8 mouse cellular contexts compared by ENCODE assay signal in genomic region chr1:118320696-118321095, GRCm38 (mm10). TPM values are rescaled to one million over a fixed set of nuclear protein-coding genes. Genes with fewer than 3 reads are reported as not detected.
DNase-seq lines count a peak whose midpoint lies in the region; TF ChIP-seq lines count a peak whose summit lies in the region.

No protein-coding gene starts in this region.

- H3K27ac ChIP-seq in gastrocnemius, adult 2 months = no peak overlapping the region
- no peak overlapping the region for H3K27ac ChIP-seq in testis, adult 2 months (ENCODE audit: control insufficient read depth, insufficient read depth, low read depth, low read length)
- no peak overlapping the region for H3K27ac ChIP-seq in cortical plate, adult 2 months (ENCODE audit: insufficient read depth, low read length)

- no peaks in the 10 kb centered on the region for H3K36me3 ChIP-seq in testis, adult 2 months (ENCODE audit: control insufficient read depth, insufficient read depth, low read length)

- H3K27me3 ChIP-seq in testis, adult 2 months (ENCODE audit: control insufficient read depth, insufficient read depth, low read length) = no peaks in the 10 kb centered on the region

- peaks cover 8% of the 10 kb centered on the region for H3K4me1 ChIP-seq in testis, adult 2 months (ENCODE audit: control insufficient read depth, insufficient read depth, low read length)
- peaks cover 5% of the 10 kb centered on the region for H3K4me1 ChIP-seq in cortical plate, adult 2 months (ENCODE audit: control insufficient read depth, insufficient read depth, low read length)

- no peak for TF ChIP-seq POLR2A in testis, adult 2 months (IDR thresholded peaks at IDR 0.05; ENCODE audit: control insufficient read depth, low read depth, low read length)
- TF ChIP-seq POLR2A in cortical plate, adult 2 months (IDR thresholded peaks at IDR 0.05; ENCODE audit: extremely low read depth, insufficient read depth, low read length) = no peak

- no peak for DNase-seq in gastrocnemius, adult 2 months
- DNase-seq in gastrocnemius, adult 8-10 months (ENCODE audit: low spot score in 2 of 2) = no peak
- no peak for DNase-seq in testis, postnatal 14 days (ENCODE audit: low spot score)
- peak; percentile 39 to 61 for DNase-seq in lung, postnatal 4 days
- DNase-seq in Muller cell, postnatal 12 days (ENCODE audit: inconsistent ontology term) = no peak
- no peak for DNase-seq in left cerebral cortex, adult 11 months (ENCODE audit: low spot score)

- H3K4me3 ChIP-seq in gastrocnemius, adult 2 months = no peak overlapping the region
- H3K4me3 ChIP-seq in testis, adult 2 months (ENCODE audit: control insufficient read depth, low read depth, low read length) = peak overlapping the region; percentile 96; the same call in 1 of the 2 replicates
- H3K4me3 ChIP-seq in cortical plate, adult 2 months (ENCODE audit: insufficient read depth, low read length) = no peak overlapping the region

- TF ChIP-seq CTCF in gastrocnemius, adult 2 months (IDR thresholded peaks at IDR 0.05) = peak; percentile 59
- no peak for TF ChIP-seq CTCF in testis, adult 2 months (IDR thresholded peaks at IDR 0.05; ENCODE audit: control insufficient read depth, insufficient read depth, insufficient replicate concordance, low read depth, low read length)
- TF ChIP-seq CTCF in cortical plate, adult 2 months (IDR thresholded peaks at IDR 0.05; ENCODE audit: extremely low read depth, insufficient read depth, low read length) = peak; percentile 9; the same call in 1 of the 2 replicates

- intact Hi-C loops in gastrocnemius, adult 2 months (cut with DNase I) = loop anchor here (5.0 kb wide), 4 partner anchors 67 to 177 kb away; partner anchors contain the start of gene Clasp1

RNA-seq across cellular contexts. Expression of gene Nifk, which starts 0.9 kb away (rescaled TPM):
- 10 to 100 TPM; 16.1 to 21.3 TPM for total RNA-seq in gastrocnemius, adult 2 months (2021)
- 10 to 100 TPM; 14.6 to 17.1 (median 16.2) TPM for total RNA-seq in gastrocnemius, adult 8-10 months (2022)
- 5.4 and 6.8 TPM in 2 replicates for polyA plus RNA-seq in testis, adult 2 months (2012; rRNA removed)
- polyA plus RNA-seq in cortical plate, adult 2 months (2012; rRNA removed) = 22.9 and 23.0 TPM in 2 replicates

RNA-seq across cellular contexts. Expression of gene Tsn, which starts 9.2 kb away (rescaled TPM):
- total RNA-seq in gastrocnemius, adult 2 months (2021) = 10 to 100 TPM; 49.4 TPM
- 10 to 100 TPM; 43.8 to 54.3 (median 53.0) TPM for total RNA-seq in gastrocnemius, adult 8-10 months (2022)
- polyA plus RNA-seq in testis, adult 2 months (2012; rRNA removed) = 27.3 and 29.4 TPM in 2 replicates
- 78.3 and 79.8 TPM in 2 replicates for polyA plus RNA-seq in cortical plate, adult 2 months (2012; rRNA removed)

Comparison
In these comparisons a context has a peak if more than half of its experiments do, and no peak if none do; other contexts are left out.
1. DNase-seq: peak in lung, postnatal 4 days (2 of 2); none in gastrocnemius, adult 2 months (single experiment), gastrocnemius, adult 8-10 months (0 of 2), testis, postnatal 14 days (single experiment), Muller cell, postnatal 12 days (single experiment) and left cerebral cortex, adult 11 months (single experiment).